Mouse (Mus musculus): Measurements from ENCODE around the gene Pdxdc1. TPM values are rescaled to one million over a fixed set of nuclear protein-coding genes. Genes with fewer than 3 reads are reported as not detected.
"Not testable (repeated sequence)": the region's sequence is repeated elsewhere in the genome, so short reads cannot be mapped to it uniquely, and the experiment has no call there.

Pdxdc1 gene
- 10 to 100 TPM; 40.7 to 42.3 TPM for total RNA-seq (2021)
- long read RNA-seq, experiment 1, full-length matches to known transcripts = 15 of 19 reads
- long read RNA-seq, experiment 1, partial matches to known transcripts = 2 of 19 reads
- long read RNA-seq, experiment 1, other reads (novel, unspliced or antisense) = 2 of 19 reads
- long read RNA-seq, experiment 2, full-length matches to known transcripts = 15 of 21 reads
- long read RNA-seq, experiment 2, partial matches to known transcripts = 2 of 21 reads
- long read RNA-seq, experiment 2, other reads (novel, unspliced or antisense) = 4 of 21 reads

GRCm38 (mm10) chr16:13902888-13903483 lies at the start of gene Pdxdc1, which contains the start of gene Mpv17l:
Pdxdc1 (minus strand) TSS chr16:13903131.
Mpv17l (plus strand) TSS chr16:13903161.
- intact Hi-C loops (cut with DNase I; ENCODE audit: low total_unique reads) = no loop called here
- DNase-seq = peak; percentile 95

GRCm38 (mm10) chr16:13951245-13951644 lies 48.3 kb upstream of the Pdxdc1 start:
- DNase-seq = no peak
- intact Hi-C loops (cut with DNase I; ENCODE audit: low total_unique reads) = no loop called here

GRCm38 (mm10) chr16:13946306-13946705 lies 43.4 kb upstream of the Pdxdc1 start:
- intact Hi-C loops (cut with DNase I; ENCODE audit: low total_unique reads) = no loop called here
- DNase-seq = no peak

GRCm38 (mm10) chr16:13945153-13945552 lies 42.2 kb upstream of the Pdxdc1 start:
- peak; percentile 12 for DNase-seq
- intact Hi-C loops (cut with DNase I; ENCODE audit: low total_unique reads) = no loop called here

- no peak for DNase-seq
- intact Hi-C loops (cut with DNase I; ENCODE audit: low total_unique reads) = no loop called here
Measured at GRCm38 (mm10) chr16:13944752-13945151, 41.8 kb upstream of the Pdxdc1 start.

- intact Hi-C loops (cut with DNase I; ENCODE audit: low total_unique reads) = no loop called here
- DNase-seq = no peak
Measured at GRCm38 (mm10) chr16:13944178-13944577, 41.2 kb upstream of the Pdxdc1 start.

- intact Hi-C loops (cut with DNase I; ENCODE audit: low total_unique reads) = no loop called here
- DNase-seq = peak; percentile 23
Measured at GRCm38 (mm10) chr16:13940847-13941395, 38.0 kb upstream of the Pdxdc1 start.

- peak; percentile 45 for DNase-seq
- intact Hi-C loops (cut with DNase I; ENCODE audit: low total_unique reads) = no loop called here
Measured at GRCm38 (mm10) chr16:13940139-13940846, 37.4 kb upstream of the Pdxdc1 start.

GRCm38 (mm10) chr16:13927456-13928075 lies 24.6 kb upstream of the Pdxdc1 start:
- intact Hi-C loops (cut with DNase I; ENCODE audit: low total_unique reads) = no loop called here
- DNase-seq = no peak

- DNase-seq; intact Hi-C loops (cut with DNase I; ENCODE audit: low total_unique reads): not testable (repeated sequence)
Measured at GRCm38 (mm10) chr16:13922966-13923365, 20.0 kb upstream of the Pdxdc1 start.

GRCm38 (mm10) chr16:13922499-13922898 lies 19.6 kb upstream of the Pdxdc1 start:
- intact Hi-C loops (cut with DNase I; ENCODE audit: low total_unique reads) = not testable (repeated sequence)

GRCm38 (mm10) chr16:13921781-13922180 lies 18.9 kb upstream of the Pdxdc1 start:
- intact Hi-C loops (cut with DNase I; ENCODE audit: low total_unique reads) = no loop called here
- DNase-seq = no peak

More at GRCm38 (mm10) chr16:13922499-13922898, 19.6 kb upstream of the Pdxdc1 start:
- not testable (repeated sequence) for DNase-seq

- DNase-seq = no peak
- intact Hi-C loops (cut with DNase I; ENCODE audit: low total_unique reads) = no loop called here
Measured at GRCm38 (mm10) chr16:13921063-13921462, 18.1 kb upstream of the Pdxdc1 start.

- intact Hi-C loops (cut with DNase I; ENCODE audit: low total_unique reads) = no loop called here
- DNase-seq = no peak
Measured at GRCm38 (mm10) chr16:13920093-13920492, 17.2 kb upstream of the Pdxdc1 start.

GRCm38 (mm10) chr16:13907297-13907696 lies 4.4 kb upstream of the Pdxdc1 start:
- intact Hi-C loops (cut with DNase I; ENCODE audit: low total_unique reads) = no loop called here
- no peak for DNase-seq

GRCm38 (mm10) chr16:13903488-13903887 lies 557 bp upstream of the Pdxdc1 start:
- intact Hi-C loops (cut with DNase I; ENCODE audit: low total_unique reads) = no loop called here
- DNase-seq = peak; percentile 58

- intact Hi-C loops (cut with DNase I; ENCODE audit: low total_unique reads) = no loop called here
- no peak for DNase-seq
Measured at GRCm38 (mm10) chr16:13902397-13902831, 517 bp downstream of the Pdxdc1 start.

GRCm38 (mm10) chr16:13898981-13899380 lies 4.0 kb downstream of the Pdxdc1 start:
- peak; percentile 5 for DNase-seq
- intact Hi-C loops (cut with DNase I; ENCODE audit: low total_unique reads) = no loop called here

- DNase-seq = no peak
- intact Hi-C loops (cut with DNase I; ENCODE audit: low total_unique reads) = no loop called here
Measured at GRCm38 (mm10) chr16:13896357-13896756, 6.6 kb downstream of the Pdxdc1 start.

GRCm38 (mm10) chr16:13895740-13896139 lies 7.2 kb downstream of the Pdxdc1 start:
- no peak for DNase-seq
- intact Hi-C loops (cut with DNase I; ENCODE audit: low total_unique reads) = no loop called here
